Mouse (Mus musculus) left cerebral cortex, adult 9 months (tissue): Measurements from ENCODE around the gene Atpif1.
A peak's percentile ranks its signal among the peaks of the same experiment; 100 is the strongest.

Experiments used
- DNase-seq, 2 experiments: peaks; one replicate each; pipeline ENCODE4 v3.0.0; 2022; ENCODE audit warnings: low spot score in 2 of 2

Gene Atpif1

DNA sequence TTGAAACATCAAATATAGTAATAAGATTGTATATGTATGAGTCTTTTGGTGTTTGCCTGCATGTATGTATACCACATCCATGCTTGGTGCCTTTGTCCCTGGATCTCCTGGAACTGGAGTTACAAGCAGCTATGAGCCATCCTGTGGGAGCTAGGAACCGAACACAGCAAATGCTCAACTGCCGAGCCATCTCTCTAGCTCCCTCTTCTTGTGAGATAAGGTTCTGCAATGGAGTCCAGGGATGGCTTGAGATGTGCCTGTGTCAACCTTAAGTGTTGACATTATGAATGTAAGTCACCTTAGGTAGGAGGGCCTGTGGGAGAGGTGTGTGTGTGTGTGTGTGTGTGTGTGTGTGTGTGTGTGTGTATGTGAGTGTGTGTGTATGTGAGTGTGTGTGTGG is 6.8 kb downstream of the Atpif1 start:
- DNase-seq: no peak

DNA sequence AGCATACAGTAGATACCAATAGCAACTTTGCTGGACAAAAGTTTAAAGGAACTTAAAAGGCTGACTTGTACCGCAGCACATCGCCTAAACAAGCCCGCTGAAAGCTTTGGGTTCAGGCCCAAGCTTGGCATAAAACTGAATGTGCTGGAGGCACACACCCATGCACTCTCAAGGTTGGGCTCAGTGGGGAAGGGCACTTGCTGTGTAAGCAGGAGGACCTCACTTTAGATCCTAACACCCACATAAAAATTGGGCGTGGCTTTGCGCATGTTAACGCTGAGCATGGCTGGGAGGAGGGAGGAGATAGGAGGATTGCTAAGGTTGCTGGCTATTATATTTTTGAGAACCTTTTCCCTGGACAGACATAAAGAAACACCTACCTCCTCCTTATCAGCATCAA is 8.7 kb downstream of the Atpif1 start:
- no peak for DNase-seq

- no peak for DNase-seq
These were observed 9.1 kb downstream of the Atpif1 start for GRCm38 (mm10) chr4:132524321-132524741.

DNA sequence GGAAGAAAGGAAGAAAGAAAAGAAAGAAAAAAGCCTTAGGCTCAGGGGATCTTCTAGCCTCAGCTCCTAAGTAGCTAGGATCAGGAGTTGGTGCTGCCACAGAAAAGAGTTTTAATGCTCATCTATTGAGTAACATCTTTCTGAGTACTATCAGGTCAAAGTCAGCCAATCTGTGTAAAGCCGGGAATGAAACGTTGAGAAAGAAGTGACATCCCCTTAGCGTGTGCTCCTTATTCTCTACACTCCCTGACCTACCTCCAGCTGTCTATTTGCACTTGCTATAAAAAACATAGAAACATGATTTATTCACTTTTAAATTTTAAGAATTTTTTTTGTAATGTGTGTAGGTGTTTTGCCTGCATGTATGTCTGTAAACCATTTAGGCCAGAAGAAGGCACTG is 14.3 kb downstream of the Atpif1 start:
- no peak for DNase-seq

DNA sequence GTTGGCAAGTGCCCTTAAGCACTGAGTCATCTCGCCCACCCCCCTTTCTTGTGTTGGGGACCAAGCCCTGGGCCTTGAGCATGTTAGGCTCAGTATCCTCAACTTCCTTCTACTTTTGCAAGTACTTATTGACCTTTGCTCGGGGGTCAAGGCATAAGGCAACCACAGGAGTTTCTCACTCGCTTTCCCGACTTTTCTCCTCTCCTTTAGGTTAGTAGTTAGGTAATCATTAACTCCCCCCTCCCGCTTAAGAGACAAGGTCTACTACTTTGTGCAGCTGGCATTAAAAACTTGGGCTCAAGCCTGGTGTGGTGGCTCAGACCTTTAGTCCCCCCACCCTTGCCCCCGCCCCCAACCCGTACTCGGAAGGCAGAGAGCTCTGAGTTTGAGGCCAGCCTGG is 15.4 kb downstream of the Atpif1 start:
- DNase-seq: no peak

- DNase-seq: peak; percentile 89 to 93
These were observed 17.9 kb downstream of the Atpif1 start for GRCm38 (mm10) chr4:132515369-132516155.

DNA sequence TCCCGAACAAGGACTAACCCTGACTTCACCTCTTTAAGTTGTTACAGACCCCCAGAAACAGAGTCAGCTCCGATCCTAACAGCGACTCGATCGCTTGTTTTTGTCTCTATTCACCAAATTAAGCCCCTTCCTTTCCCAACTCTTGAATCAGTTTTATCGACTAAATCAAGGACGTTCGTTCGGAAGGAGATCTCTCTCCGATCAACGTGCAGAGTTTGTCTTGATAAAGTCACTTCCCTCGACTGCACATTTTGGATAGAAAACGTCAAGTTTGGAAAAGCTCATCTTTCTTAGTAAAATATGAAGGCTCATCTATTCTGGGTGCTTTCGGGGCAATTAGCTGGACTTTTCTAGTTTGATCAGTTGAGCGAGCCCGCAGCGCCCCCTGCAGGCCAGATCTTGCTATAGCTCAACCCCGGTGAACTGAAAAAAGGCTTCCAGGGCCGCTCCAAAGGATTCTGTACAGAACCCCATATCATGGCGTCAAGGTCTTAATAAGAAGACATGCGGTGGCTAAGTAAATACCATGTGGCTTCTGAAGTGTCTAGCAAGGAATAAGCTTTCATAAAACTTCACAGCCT is 18.8 kb downstream of the Atpif1 start:
- peak in 1 of 2 experiments; percentile 83 for DNase-seq

GRCm38 (mm10) chr4:132513395-132514273 is 19.8 kb downstream of the Atpif1 start:
- DNase-seq: no peak

GRCm38 (mm10) chr4:132512080-132512479 is 21.4 kb downstream of the Atpif1 start:
- no peak for DNase-seq

DNA sequence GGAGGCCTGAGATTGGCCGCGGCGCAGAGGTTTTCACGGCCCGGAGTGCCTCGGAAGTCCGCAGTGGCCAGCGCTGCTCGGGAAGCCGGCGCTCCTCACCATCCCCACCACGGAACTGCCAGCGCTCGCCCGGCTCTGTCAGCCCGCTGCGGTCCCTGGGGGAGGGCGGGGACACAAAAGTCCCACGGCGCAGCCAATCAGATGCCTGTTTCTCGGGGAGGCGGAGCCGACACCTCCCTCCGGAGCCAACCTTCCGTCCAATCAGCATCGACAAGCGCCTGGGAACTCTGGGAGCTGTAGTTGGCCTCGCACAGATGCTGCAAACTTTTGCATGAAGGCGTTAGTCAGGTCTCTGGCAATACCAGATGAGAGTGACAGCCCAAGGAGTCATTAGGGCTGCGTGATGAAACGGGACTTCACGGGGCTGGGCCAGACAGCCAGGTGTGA is 23.1 kb downstream of the Atpif1 start, which contains the start of gene Sesn2:
TSS of gene Sesn2 (minus strand) at position 150 of the 447 bp plus-strand sequence.
- peak; percentile 91 to 98 for DNase-seq

DNA sequence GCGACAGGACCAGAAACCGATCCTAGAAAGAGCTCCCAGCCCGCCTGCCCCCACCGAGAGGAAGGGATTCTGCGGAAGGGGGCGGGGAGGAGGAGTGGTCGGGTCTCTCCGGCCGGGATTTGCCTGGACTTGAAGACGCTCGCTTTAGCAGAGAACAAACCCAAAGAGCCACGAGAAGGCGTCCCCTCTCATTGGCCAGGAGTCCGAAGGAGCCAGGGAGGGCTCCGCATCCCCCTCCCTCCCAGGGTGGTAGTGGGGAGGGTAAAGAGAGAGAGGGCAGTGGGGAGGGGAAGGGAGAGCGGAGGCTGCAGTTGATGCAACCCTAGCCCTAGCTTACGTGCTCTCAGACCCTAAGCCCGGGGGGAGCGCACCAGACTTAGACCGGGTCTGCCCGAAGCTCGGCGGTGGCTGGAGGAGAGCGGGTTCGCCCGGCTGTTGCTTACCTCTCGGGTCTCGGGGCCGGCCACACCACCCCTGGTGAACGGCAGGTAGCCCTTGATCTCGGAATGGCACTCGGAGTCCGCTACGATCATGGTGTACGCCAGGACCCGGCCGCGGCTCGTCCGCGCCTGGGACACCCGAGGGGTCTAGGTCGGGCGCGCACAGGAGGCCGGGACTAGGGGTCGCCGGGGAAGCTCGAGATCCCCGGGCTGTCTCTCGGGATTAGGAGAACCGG is 23.7 kb downstream of the Atpif1 start:
- DNase-seq: peak in 1 of 2 experiments; percentile 60

DNA sequence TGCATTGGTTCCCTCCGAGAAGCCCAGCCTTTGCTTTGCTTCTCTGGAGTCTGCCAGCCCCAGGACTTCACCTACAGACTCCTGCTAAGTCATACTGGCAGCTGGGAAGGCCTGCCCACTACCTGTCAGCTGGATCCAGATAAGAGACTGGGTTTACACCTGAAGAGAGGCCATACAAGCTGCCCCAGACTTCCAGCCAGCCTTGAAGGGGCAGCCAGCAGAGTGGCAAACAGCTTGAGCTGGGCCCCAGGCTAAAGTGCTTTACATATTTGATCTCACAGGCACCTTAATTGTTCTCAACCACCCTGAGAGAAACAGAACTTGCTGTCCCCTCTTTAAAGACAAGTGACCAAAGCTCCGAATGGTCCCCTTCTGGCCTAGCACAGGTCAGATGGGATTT is 26.2 kb downstream of the Atpif1 start:
- DNase-seq: no peak

DNA sequence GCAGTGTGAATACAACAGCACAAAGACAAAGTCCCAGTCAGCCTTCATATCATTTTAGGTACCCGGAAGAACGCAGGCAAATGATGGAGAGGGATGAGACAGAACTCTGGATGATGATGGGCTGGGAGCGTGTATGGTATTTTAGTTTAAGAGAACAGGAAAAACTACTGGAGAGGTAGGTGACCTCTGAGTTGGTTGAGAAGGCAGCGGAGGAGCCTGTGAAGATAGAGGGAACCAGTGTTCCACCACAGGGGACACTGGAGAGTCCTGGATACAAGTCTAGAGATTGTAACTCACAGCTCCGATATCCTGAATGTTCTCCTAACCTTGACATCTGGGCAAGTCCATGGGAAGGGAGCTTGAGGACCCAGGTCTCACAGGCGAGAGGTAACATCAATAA is 27.2 kb downstream of the Atpif1 start:
- DNase-seq: no peak

GRCm38 (mm10) chr4:132505800-132506199 is 27.7 kb downstream of the Atpif1 start:
- DNase-seq: no peak

- DNase-seq: no peak
These were observed 28.3 kb downstream of the Atpif1 start for GRCm38 (mm10) chr4:132505034-132505738.

DNA sequence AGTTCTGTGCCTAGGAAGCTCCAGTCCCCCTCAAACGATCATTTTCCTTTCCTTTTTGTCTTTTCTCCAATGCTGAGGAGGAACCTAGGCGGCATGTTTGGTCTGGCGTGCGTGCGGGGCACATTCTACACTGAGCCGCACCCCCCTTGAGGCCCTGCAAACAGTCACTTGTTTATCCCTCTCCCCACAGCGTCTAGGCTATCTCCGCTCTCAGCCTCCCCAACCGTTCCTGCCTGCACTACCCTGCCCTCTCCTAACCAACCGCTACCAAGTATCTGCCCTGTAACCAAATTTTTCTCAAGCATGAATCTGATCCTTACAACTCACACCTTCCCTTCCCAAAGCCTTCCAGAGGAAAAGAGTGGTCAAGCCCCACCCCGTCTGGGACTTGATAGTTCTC is 30.1 kb downstream of the Atpif1 start:
- DNase-seq: no peak

- no peak for DNase-seq
These were observed 31.8 kb downstream of the Atpif1 start for GRCm38 (mm10) chr4:132501639-132502038.

DNA sequence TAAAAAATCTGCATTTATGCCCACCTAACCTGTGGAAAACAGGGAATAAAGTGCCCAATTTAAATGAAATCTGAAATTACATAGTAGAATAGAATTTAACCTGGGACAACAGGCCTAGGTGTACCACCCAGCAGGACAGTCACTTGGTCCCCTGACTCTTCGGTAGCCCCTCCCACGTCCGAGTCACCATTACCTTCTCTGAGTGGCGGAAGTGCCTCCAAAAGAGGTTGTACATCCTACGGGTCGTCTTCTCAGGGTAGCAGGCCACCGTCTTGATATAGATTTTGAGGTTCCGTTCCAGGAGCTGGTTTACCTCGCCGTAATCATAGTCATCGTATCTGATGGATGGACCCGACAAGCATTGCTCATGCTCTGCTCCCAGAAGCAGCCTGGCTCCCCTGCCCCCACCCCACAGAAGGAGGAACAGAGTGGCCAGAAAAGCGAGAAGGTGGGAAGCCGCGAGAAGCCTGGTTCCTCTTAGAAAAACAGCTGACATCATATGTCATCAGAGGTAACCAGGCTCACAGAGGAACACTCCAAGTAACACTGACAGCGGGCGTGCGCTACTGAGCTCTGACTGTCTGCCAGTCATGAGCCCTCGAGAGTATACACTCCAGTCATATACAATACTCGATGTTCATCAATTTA is 39.1 kb downstream of the Atpif1 start:
- no peak for DNase-seq

DNA sequence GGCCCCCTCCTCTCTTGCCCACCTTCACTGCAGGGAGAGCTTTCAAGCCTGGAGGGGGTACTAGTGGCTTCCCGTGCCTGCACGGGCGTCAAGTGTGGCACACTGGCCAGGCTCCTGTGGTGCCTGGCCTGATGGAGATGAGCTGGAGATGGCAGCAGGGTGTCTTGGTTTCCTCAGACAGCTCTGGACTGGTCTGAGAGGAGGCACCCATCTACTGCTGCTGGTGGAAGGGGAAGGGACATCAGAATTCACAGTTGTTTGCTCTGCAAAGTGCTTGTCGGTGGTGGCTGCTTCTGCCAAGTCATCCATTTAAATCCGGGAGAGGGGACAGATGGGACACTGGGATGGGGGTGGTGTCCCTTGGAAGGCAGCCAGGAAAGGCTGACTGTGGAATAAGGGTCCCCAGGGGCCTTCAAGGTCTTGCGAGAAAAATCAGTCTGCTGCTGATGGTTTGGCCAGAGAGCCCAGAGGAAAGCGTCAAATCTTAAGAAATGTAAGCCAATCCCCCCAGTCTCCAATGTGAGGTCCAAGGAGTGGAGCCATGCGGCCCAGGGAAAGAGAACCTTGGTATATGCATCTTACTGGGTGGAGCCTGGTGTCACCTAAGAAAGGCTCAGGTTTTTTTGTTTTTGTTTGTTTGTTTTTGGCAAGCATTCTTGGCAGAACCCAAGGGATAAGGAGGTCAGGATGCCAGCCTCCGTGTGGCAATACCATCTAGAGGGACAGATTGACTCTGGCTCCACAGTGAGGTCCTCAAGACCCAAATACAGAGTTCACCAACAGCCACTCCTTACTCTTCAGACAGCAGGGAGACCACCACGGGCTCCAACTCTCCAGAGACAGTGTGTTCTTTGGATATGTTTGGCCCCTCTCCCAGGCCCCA is 41.0 kb downstream of the Atpif1 start:
- DNase-seq: no peak

- DNase-seq: no peak
These were observed 41.7 kb downstream of the Atpif1 start for GRCm38 (mm10) chr4:132491748-132492147.
